Mouse (Mus musculus) thymus, adult 2 months (tissue): ENCODE data around the gene Fggy. TPM values are rescaled to one million over a fixed set of nuclear protein-coding genes. Genes with fewer than 3 reads are reported as not detected.

Source experiments
- DNase-seq: peaks from one replicate; pipeline ENCODE4 v3.0.0; 2021
- H3K27ac ChIP-seq: fragments of 200-500 bp; 2 replicates; pipeline ENCODE4 v1.5.1; 2012; ENCODE audit warnings: low read length, control low read depth; ENCODE audit not compliant: control insufficient read depth, insufficient read depth
- H3K27me3 ChIP-seq: fragments of 200-500 bp; 2 replicates; pipeline ENCODE4 v1.6.1; 2012; ENCODE audit warnings: mild to moderate bottlenecking, low read length, moderate library complexity, mixed read lengths; ENCODE audit not compliant: control insufficient read depth, insufficient read depth
- H3K36me3 ChIP-seq: fragments of 200-500 bp; 2 replicates; pipeline ENCODE4 v1.6.1; 2012; ENCODE audit warnings: mild to moderate bottlenecking, low read length, moderate library complexity; ENCODE audit not compliant: control insufficient read depth, insufficient read depth
- H3K4me1 ChIP-seq: fragments of 200-500 bp; replicated peaks from 2 replicates; pipeline ENCODE4 v1.6.1; 2012; ENCODE audit warnings: low read length; ENCODE audit not compliant: control insufficient read depth, insufficient read depth
- H3K4me3 ChIP-seq: fragments of 200-500 bp; 2 replicates; pipeline ENCODE4 v1.5.1; 2012; ENCODE audit warnings: mild to moderate bottlenecking, low read length, control low read depth, moderate library complexity; ENCODE audit not compliant: control insufficient read depth, insufficient read depth
- CTCF ChIP-seq: fragments of 200-500 bp; IDR thresholded peaks from 2 replicates; pipeline ENCODE4 v1.5.1; 2012; ENCODE audit warnings: mild to moderate bottlenecking, control low read depth, low read length, moderate library complexity, borderline replicate concordance; ENCODE audit not compliant: control insufficient read depth, poor library complexity, insufficient read depth; ENCODE audit errors: extremely low read depth
- POLR2A ChIP-seq: fragments of 200-500 bp; IDR thresholded peaks from 2 replicates; pipeline ENCODE4 v1.6.1; 2012; ENCODE audit warnings: mild to moderate bottlenecking, low read length, control low read depth, moderate library complexity; ENCODE audit not compliant: control insufficient read depth, poor library complexity, insufficient read depth; ENCODE audit errors: extremely low read depth
- WGBS: fragments of 180-500 bp; shearing (Covaris S2); methylation state at CpG from one replicate; pipeline ENCODE4 v1.1.7; 2018; 5-methylcytosine and 5-hydroxymethylcytosine counted together
- polyA plus RNA-seq: library from polyadenylated mRNA; depleted of rRNA; stranded (reverse); fragments of >200 nt; gene quantifications from 2 replicates; pipeline ENCODE4 v1.2.3, GENCODE M21; 2012; rRNA removed

Fggy gene
- polyA plus RNA-seq, result 4.4 and 4.8 TPM in 2 replicates

DNA sequence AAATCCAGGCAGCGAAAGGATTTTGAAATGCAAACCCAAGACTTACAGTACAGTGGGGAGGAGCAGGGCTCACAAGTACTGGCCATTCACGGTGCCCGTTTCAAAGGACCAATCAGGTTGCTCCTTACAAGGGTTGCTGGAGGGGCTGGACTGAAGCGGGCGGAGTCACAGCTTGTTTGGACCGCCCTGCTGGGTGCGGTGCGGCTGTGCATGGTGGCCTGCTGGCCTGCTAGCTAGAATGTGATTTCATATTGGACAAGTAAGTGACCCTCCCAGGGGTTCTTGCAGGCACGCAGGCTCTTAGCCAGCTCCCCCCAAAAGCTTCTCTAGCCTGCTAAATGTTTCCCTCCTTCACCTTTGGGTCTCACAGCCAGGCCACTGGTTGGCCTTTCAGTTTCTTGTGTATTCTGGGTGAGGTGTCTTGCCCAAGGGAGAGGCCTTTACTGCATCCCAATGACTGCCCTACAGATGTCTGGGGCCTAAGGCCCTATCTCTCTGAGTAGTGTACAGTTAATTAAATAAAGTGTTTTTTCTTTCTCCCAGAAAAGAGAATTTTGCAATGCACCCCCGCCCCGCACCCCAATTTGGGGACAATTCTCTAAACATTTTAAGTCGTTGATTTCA lies at the start of gene Fggy:
TSS of gene Fggy (plus strand) at position 175 of the 624 bp plus-strand sequence.
- H3K4me1 ChIP-seq, result peaks cover 3% of the 10 kb centered on the region
- TF ChIP-seq CTCF, result 0 out of 2 replicates have a peak, but pooled peaks have one; percentile 24
- no peak; the same call in 1 of the 2 replicates for TF ChIP-seq POLR2A
- H3K27me3 ChIP-seq, result no peaks in the 10 kb centered on the region
- no peak within 1 kb of the TSS for H3K27ac ChIP-seq
- no peaks in the 10 kb centered on the region for H3K36me3 ChIP-seq
- DNase-seq, result peak; percentile 93
- peak within 1 kb of the TSS; percentile 43 for H3K4me3 ChIP-seq
- WGBS, result 28% methylated on average over 12 of the region's 12 CpGs

DNA sequence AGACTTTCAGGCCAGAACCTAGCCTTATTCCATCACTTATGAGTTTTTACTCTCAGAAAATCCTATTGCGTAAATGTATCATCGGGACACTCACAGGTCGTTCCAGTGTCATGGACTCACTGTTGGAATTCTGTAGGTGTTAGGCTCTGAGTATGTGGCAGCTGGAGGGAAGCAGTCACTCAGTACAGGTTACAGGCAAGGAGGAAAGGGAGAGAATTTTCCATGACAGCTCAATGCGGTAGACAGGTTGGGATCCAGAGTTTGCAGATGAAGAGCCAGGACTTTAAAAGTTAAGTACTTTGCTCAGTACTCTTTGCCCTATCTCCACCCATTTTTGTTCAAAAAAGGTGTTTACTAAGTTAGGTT lies 49.4 kb upstream of the Fggy start:
- H3K4me3 ChIP-seq, result no peak overlapping the region
- H3K4me1 ChIP-seq, result no peaks in the 10 kb centered on the region
- WGBS, result 97% methylated on average over 4 of the region's 4 CpGs
- no peak for DNase-seq
- H3K27ac ChIP-seq, result no peak overlapping the region
- H3K36me3 ChIP-seq, result no peaks in the 10 kb centered on the region
- H3K27me3 ChIP-seq, result no peaks in the 10 kb centered on the region
- TF ChIP-seq CTCF, result no peak
- no peak for TF ChIP-seq POLR2A

DNA sequence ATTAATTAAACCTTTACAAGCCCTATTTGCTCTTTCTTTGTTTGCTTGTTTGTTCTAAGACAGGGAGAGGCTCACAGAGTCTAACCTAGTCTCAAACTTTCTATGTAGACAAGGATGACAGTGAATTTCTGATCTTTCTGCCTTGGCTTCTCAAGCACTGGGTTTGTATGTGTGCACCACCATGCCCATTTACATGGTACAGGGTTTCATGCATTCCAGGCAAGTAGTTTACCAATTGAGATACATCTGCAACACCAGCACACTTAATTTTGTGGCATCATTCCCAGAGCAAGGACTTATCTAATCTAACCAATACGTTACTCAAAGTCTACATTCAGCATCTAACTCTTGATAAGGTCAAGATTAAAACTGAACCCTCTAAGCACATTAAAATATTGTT lies 38.9 kb upstream of the Fggy start:
- no peak for TF ChIP-seq CTCF
- no peak for TF ChIP-seq POLR2A
- H3K4me3 ChIP-seq, result no peak overlapping the region

DNA sequence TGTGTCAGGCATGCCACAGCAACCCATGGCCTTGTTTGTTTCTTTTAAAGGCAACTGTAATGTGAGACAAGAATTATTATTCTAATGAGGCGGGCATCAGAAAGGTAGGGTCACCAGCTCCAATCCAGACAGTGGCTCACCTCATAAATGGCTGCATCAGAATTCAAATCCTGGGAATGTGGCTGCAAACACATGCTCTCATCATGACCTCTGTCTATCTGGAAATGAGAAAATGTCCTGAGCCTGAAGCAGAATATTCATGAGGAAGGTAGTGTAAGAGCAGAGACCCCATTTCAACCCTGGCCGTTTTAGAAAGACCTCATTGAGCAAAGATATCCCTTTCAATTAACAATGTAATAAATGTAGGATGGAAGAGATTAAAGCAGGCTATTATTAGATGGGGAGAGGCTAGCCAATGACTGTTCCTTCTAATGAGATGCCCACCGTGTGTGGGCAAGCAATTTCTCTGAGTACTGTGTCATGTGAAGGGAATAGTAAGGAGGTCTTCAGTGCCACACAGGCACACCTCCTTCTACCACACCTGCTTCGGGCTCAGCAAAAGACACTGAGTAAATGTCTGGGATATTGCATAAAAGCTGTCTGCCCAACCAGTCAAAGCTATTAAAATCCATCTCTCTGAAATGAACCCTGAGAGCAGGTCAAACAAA lies 37.2 kb upstream of the Fggy start:
- Histone ChIP-seq H3K4me1 (no peaks in the 10 kb centered on the region), H3K4me3 (no peak overlapping the region), H3K27me3 (no peaks in the 10 kb centered on the region), H3K36me3 (no peaks in the 10 kb centered on the region), H3K27ac (no peak overlapping the region)
- 92% methylated on average over 4 of the region's 4 CpGs for WGBS
- no peak for TF ChIP-seq POLR2A
- no peak for TF ChIP-seq CTCF
- DNase-seq, result no peak

More for the DNA sequence above, 38.9 kb upstream of the Fggy start:
- no peak for DNase-seq
- Histone ChIP-seq H3K4me1 (no peaks in the 10 kb centered on the region), H3K27me3 (no peaks in the 10 kb centered on the region), H3K36me3 (no peaks in the 10 kb centered on the region), H3K27ac (no peak overlapping the region)
- 95% methylated on average over 1 of the region's 1 CpGs for WGBS

DNA sequence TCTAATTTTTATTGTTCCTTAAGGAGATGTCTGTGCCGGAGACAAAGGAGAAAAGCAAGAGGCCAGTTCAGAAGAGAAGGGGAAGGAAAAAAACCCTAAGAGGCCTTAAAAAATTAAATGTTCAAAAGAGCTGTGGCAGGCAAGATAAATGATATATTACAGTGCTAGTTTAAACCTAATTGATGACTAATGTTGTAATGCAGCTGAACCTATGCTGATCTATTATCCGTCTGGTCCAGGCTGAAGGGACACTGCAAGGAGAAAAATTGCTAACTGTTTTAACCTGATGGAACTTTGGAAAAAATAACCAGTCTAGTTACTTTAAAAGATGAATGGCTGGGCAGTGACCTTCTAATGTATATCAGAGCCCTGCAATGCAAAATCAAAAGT lies 36.7 kb upstream of the Fggy start:
- H3K4me1 ChIP-seq, result no peaks in the 10 kb centered on the region
- DNase-seq, result no peak
- no peak for TF ChIP-seq POLR2A
- TF ChIP-seq CTCF, result no peak
- H3K4me3 ChIP-seq, result no peak overlapping the region
- no peaks in the 10 kb centered on the region for H3K36me3 ChIP-seq
- WGBS, result 97% methylated on average over 2 of the region's 2 CpGs
- H3K27me3 ChIP-seq, result no peaks in the 10 kb centered on the region
- no peak overlapping the region for H3K27ac ChIP-seq

DNA sequence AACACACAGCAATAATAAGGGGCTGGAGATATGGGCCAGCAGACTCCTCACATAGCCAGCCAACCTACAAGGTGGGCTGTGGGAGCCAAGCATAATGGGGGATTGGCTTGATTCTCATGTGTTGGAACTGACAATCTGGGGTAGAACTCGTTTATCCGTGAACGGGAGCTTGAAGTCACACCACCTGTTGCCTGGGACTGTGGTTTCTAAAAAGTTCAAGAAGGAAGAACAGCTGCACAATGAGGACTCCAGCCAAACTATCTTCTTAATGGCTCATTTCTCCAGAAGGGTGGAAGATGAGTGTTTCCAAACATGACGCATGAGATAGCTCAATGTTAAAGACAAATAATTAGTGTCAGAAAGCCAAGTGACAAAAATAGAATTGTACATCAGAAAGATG lies 30.7 kb upstream of the Fggy start:
- no peak for TF ChIP-seq POLR2A
- no peak for TF ChIP-seq CTCF
- Histone ChIP-seq H3K4me1 (no peaks in the 10 kb centered on the region), H3K4me3 (no peak overlapping the region), H3K27ac (no peak overlapping the region), H3K36me3 (no peaks in the 10 kb centered on the region), H3K27me3 (no peaks in the 10 kb centered on the region)
- 23% methylated on average over 4 of the region's 4 CpGs for WGBS
- no peak for DNase-seq

DNA sequence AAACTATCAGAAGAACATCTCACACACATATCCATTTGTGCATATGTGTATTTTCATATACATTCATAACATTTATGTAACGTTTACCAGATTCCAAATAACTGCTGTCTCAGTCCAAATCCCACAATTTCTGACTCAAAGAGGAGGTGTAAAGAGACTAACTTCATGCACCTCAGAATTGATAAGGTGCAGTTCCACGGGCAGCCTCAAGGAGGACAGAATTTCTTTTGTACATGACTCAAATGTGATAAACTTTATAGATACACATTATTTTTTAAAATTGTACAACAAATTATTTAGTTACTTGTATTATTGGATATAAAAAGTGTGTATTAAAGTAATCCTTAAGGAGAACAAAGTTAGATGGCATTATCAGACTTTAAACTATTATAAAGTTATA lies 26.6 kb upstream of the Fggy start:
- Histone ChIP-seq H3K4me3 (no peak overlapping the region), H3K27me3 (no peaks in the 10 kb centered on the region), H3K4me1 (no peaks in the 10 kb centered on the region), H3K36me3 (no peaks in the 10 kb centered on the region), H3K27ac (no peak overlapping the region)
- WGBS, result 89% methylated on average over 2 of the region's 2 CpGs
- TF ChIP-seq CTCF (no peak), POLR2A (no peak)
- no peak for DNase-seq
